Mouse (Mus musculus) MEL (cell line): ENCODE data around the gene Ppm1d. TPM values are rescaled to one million over a fixed set of nuclear protein-coding genes. Genes with fewer than 3 reads are reported as not detected.

Source experiments
- DNase-seq: peaks from one replicate; pipeline ENCODE4 v3.0.0; 2011; ENCODE audit warnings: low read depth, low spot score
- H3K27ac ChIP-seq: 2 replicates; pipeline ENCODE4 v1.5.1; 2012; ENCODE audit warnings: low read depth, mild to moderate bottlenecking, control low read depth, low read length, moderate library complexity; ENCODE audit not compliant: control insufficient read depth
- H3K27me3 ChIP-seq, 2 experiments: fragments of 150-350 bp in 1 of 2; sonication (generic) in 1 of 2; 2 replicates each; pipeline ENCODE4 v1.6.1; 2012; ENCODE audit warnings: low read length in 2 of 2, mild to moderate bottlenecking in 2 of 2, improper control_type of control experiment in 1 of 2, moderate library complexity in 1 of 2; ENCODE audit not compliant: insufficient read depth in 2 of 2, control insufficient read depth in 1 of 2
- H3K36me3 ChIP-seq, 2 experiments: 2 replicates each; pipeline ENCODE4 v1.6.1; 2012 to 2014; ENCODE audit warnings: low read length in 2 of 2, improper control_type of control experiment in 1 of 2, inconsistent platforms in 1 of 2, mild to moderate bottlenecking in 1 of 2; ENCODE audit not compliant: insufficient read depth in 2 of 2, control insufficient read depth in 1 of 2
- H3K4me1 ChIP-seq, 2 experiments: fragments of 150-350 bp in 1 of 2; sonication (generic) in 1 of 2; 2 replicates each; pipeline ENCODE4 v1.6.1; 2012; ENCODE audit warnings: low read length in 2 of 2, improper control_type of control experiment in 1 of 2, mild to moderate bottlenecking in 1 of 2; ENCODE audit not compliant: insufficient read depth in 2 of 2, control insufficient read depth in 1 of 2
- H3K4me3 ChIP-seq, 2 experiments: fragments of 150-350 bp in 1 of 2; sonication (generic) in 1 of 2; 2 replicates each; pipeline ENCODE4 v1.5.1; 2012; ENCODE audit warnings: low read depth in 2 of 2, low read length in 2 of 2, mild to moderate bottlenecking in 2 of 2, moderate library complexity in 2 of 2, control low read depth in 1 of 2, improper control_type of control experiment in 1 of 2; ENCODE audit not compliant: control insufficient read depth in 1 of 2, insufficient read depth in 1 of 2
- H3K79me2 ChIP-seq: 2 replicates; pipeline ENCODE4 v1.6.1; 2012; ENCODE audit warnings: mild to moderate bottlenecking, low read length, moderate library complexity; ENCODE audit not compliant: control insufficient read depth, poor library complexity, insufficient read depth
- H3K9ac ChIP-seq: 2 replicates; pipeline ENCODE4 v1.6.1; 2012; ENCODE audit warnings: low read depth, mild to moderate bottlenecking, control low read depth, low read length, moderate library complexity; ENCODE audit not compliant: control insufficient read depth, poor library complexity, severe bottlenecking
- H3K9me3 ChIP-seq: fragments of 150-350 bp; sonication (generic); replicated peaks from 2 replicates; pipeline ENCODE4 v1.6.1; 2012; ENCODE audit warnings: mild to moderate bottlenecking, low read length, improper control_type of control experiment, moderate library complexity; ENCODE audit not compliant: insufficient read depth
- CHD1 ChIP-seq: IDR thresholded peaks from 2 replicates; pipeline ENCODE4 v1.6.1; 2012; ENCODE audit warnings: low read depth, mild to moderate bottlenecking, inconsistent platforms, low read length, improper control_type of control experiment
- CHD2 ChIP-seq: IDR thresholded peaks from 2 replicates; pipeline ENCODE4 v1.6.1; 2011; ENCODE audit warnings: low read length, improper control_type of control experiment
- E2F4 ChIP-seq: IDR thresholded peaks from 2 replicates; pipeline ENCODE4 v1.6.1; 2011; ENCODE audit warnings: low read depth, low read length, improper control_type of control experiment, borderline replicate concordance
- GATA1 ChIP-seq: IDR thresholded peaks from 2 replicates; pipeline ENCODE4 v1.6.1; 2011; ENCODE audit warnings: low read depth, low read length, improper control_type of control experiment
- HCFC1 ChIP-seq: IDR thresholded peaks from 2 replicates; pipeline ENCODE4 v1.6.1; 2012; ENCODE audit warnings: low read depth, mild to moderate bottlenecking, inconsistent platforms, low read length, improper control_type of control experiment, moderate library complexity
- MAX ChIP-seq: IDR thresholded peaks from 2 replicates; pipeline ENCODE4 v1.6.1; 2011; ENCODE audit warnings: low read length, improper control_type of control experiment
- MAZ ChIP-seq: IDR thresholded peaks from 2 replicates; pipeline ENCODE4 v1.6.1; 2012; ENCODE audit warnings: low read depth, mild to moderate bottlenecking, inconsistent platforms, low read length, improper control_type of control experiment
- MXI1 ChIP-seq: IDR thresholded peaks from 2 replicates; pipeline ENCODE4 v1.6.1; 2011; ENCODE audit warnings: mild to moderate bottlenecking, low read depth, low read length, improper control_type of control experiment
- MYB ChIP-seq: IDR thresholded peaks from 2 replicates; pipeline ENCODE4 v1.6.1; 2011; ENCODE audit warnings: mild to moderate bottlenecking, low read depth, low read length, improper control_type of control experiment
- NELFE ChIP-seq: IDR thresholded peaks from 2 replicates; pipeline ENCODE4 v1.6.1; 2011; ENCODE audit warnings: low read depth, low read length, improper control_type of control experiment
- NRF1 ChIP-seq: IDR thresholded peaks from 2 replicates; pipeline ENCODE4 v1.6.1; 2014; ENCODE audit warnings: low read depth, mild to moderate bottlenecking, inconsistent platforms, low read length, improper control_type of control experiment, moderate library complexity; ENCODE audit not compliant: poor library complexity, insufficient read depth, severe bottlenecking
- POLR2A ChIP-seq, 2 experiments: IDR thresholded peaks; 2 replicates each; pipeline ENCODE4 v1.6.1; 2011 to 2012; ENCODE audit warnings: low read length in 2 of 2, mild to moderate bottlenecking in 2 of 2, control low read depth in 1 of 2, improper control_type of control experiment in 1 of 2, low read depth in 1 of 2, moderate library complexity in 1 of 2; ENCODE audit not compliant: control insufficient read depth in 1 of 2, insufficient read depth in 1 of 2, poor library complexity in 1 of 2
- RAD21 ChIP-seq: IDR thresholded peaks from 2 replicates; pipeline ENCODE4 v1.6.1; 2011; ENCODE audit warnings: mild to moderate bottlenecking, low read depth, low read length, improper control_type of control experiment
- SIN3A ChIP-seq: IDR thresholded peaks from 2 replicates; pipeline ENCODE4 v1.6.1; 2012; ENCODE audit warnings: low read length, improper control_type of control experiment, inconsistent platforms
- SMC3 ChIP-seq: IDR thresholded peaks from 2 replicates; pipeline ENCODE4 v1.6.1; 2011; ENCODE audit warnings: low read depth, low read length, improper control_type of control experiment
- TAL1 ChIP-seq: IDR thresholded peaks from 2 replicates; pipeline ENCODE4 v1.6.1; 2012; ENCODE audit warnings: mild to moderate bottlenecking, inconsistent platforms, low read length, moderate library complexity, mixed read lengths
- UBTF ChIP-seq: IDR thresholded peaks from 2 replicates; pipeline ENCODE4 v1.6.1; 2012; ENCODE audit warnings: low read depth, mild to moderate bottlenecking, inconsistent platforms, low read length, improper control_type of control experiment, moderate library complexity, borderline replicate concordance; ENCODE audit not compliant: insufficient read depth
- USF1 ChIP-seq: IDR thresholded peaks from 2 replicates; pipeline ENCODE4 v1.6.1; 2014; ENCODE audit warnings: low read depth, mild to moderate bottlenecking, inconsistent platforms, low read length, improper control_type of control experiment, moderate library complexity
- USF2 ChIP-seq, 2 experiments: IDR thresholded peaks; 2 replicates each; pipeline ENCODE4 v1.6.1; 2011 to 2012; ENCODE audit warnings: improper control_type of control experiment in 2 of 2, low read length in 2 of 2, borderline replicate concordance in 1 of 2, inconsistent platforms in 1 of 2, low read depth in 1 of 2, mild to moderate bottlenecking in 1 of 2; ENCODE audit not compliant: insufficient read depth in 1 of 2
- ZC3H11A ChIP-seq: IDR thresholded peaks from 2 replicates; pipeline ENCODE4 v1.6.1; 2012; ENCODE audit warnings: low read depth, mild to moderate bottlenecking, inconsistent platforms, low read length, improper control_type of control experiment
- ZKSCAN1 ChIP-seq: IDR thresholded peaks from 2 replicates; pipeline ENCODE4 v1.6.1; 2012; ENCODE audit warnings: low read depth, mild to moderate bottlenecking, inconsistent platforms, low read length, improper control_type of control experiment, moderate library complexity
- ZMIZ1 ChIP-seq: IDR thresholded peaks from 2 replicates; pipeline ENCODE4 v1.6.1; 2012; ENCODE audit warnings: low read depth, mild to moderate bottlenecking, inconsistent platforms, low read length, improper control_type of control experiment, moderate library complexity
- polyA plus RNA-seq, 2 experiments: library from polyadenylated mRNA; stranded (reverse) in 1 of 2; unstranded in 1 of 2; fragments of >175 nt in 1 of 2; fragments of >200 nt in 1 of 2; gene quantifications; 2 replicates each; pipeline versions ENCODE4 v1.2.1 to v1.2.4; 2012; ENCODE audit warnings: low replicate concordance in 2 of 2, low read depth in 1 of 2; ENCODE audit not compliant: insufficient read length in 2 of 2, insufficient read depth in 1 of 2, missing spikeins in 1 of 2
- total RNA-seq: library from RNA; depleted of rRNA; stranded (reverse); fragments of 300-350 nt; gene quantifications from 2 replicates; pipeline ENCODE4 v1.2.3, GENCODE M21; 2012

The Ppm1d gene
- total and polyA plus RNA-seq, 3 experiments = 13.3 to 15.5 TPM; not detected in 1

GRCm38 (mm10) chr11:85275151-85275550 lies 35.9 kb upstream of the Ppm1d start:
- Histone ChIP-seq H3K27me3 (no peaks in the 10 kb centered on the region; a peak in 1 of 4 replicates), H3K36me3 (no peaks in the 10 kb centered on the region), H3K27ac (no peak overlapping the region), H3K9me3 (no peaks in the 10 kb centered on the region), H3K4me1 (no peaks in the 10 kb centered on the region), H3K79me2 (no peaks in the 10 kb centered on the region), H3K4me3 (no peak overlapping the region), H3K9ac (no peak overlapping the region)
- DNase-seq = no peak
- TF ChIP-seq POLR2A (IDR thresholded peaks at IDR 0.05; ENCODE audit: control insufficient read depth in 1 of 2, insufficient read depth in 1 of 2, low read depth in 1 of 2, low read length in 2 of 2, poor library complexity in 1 of 2) (no peak), MAX (no peak), HCFC1 (no peak), MYB (no peak), ZMIZ1 (no peak), CHD2 (no peak), USF1 (no peak), SMC3 (no peak), TAL1 (no peak), NRF1 (no peak)

DNA sequence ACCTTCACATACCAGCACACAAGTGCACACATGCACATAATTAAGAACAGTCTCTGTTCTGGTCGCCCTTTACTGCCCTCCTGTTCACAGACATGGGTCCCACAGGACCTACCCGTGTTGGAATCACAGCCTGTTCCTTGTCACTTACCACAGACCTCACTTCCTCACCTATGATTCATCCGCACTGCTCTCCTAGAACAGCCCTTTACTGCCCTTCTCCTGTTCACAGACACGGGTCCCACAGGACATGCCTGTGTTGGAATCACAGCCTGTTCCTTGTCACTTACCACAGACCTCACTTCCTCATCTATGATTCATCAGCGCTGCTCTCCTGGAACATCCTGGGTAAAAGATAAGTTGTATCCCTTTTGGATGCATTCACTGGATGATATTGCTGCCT lies 33.4 kb upstream of the Ppm1d start:
- no peak for DNase-seq
- no peaks in the 10 kb centered on the region for H3K79me2 ChIP-seq
- peaks cover 0 to 2% of the 10 kb centered on the region in 2 experiments; a peak in 1 of 4 replicates for H3K27me3 ChIP-seq
- no peaks in the 10 kb centered on the region for H3K36me3 ChIP-seq
- TF ChIP-seq UBTF (no peak), RAD21 (no peak), MAZ (no peak), CHD1 (no peak), POLR2A (IDR thresholded peaks at IDR 0.05; ENCODE audit: control insufficient read depth in 1 of 2, insufficient read depth in 1 of 2, low read depth in 1 of 2, low read length in 2 of 2, poor library complexity in 1 of 2) (no peak), TAL1 (no peak), USF2 (IDR thresholded peaks at IDR 0.05; ENCODE audit: borderline replicate concordance in 1 of 2, insufficient read depth in 1 of 2, low read depth in 1 of 2, low read length in 2 of 2) (no peak), MYB (no peak), NELFE (no peak), SIN3A (no peak), GATA1 (no peak), ZMIZ1 (no peak), ZC3H11A (no peak), E2F4 (no peak), ZKSCAN1 (no peak), MXI1 (no peak), NRF1 (no peak)
- TF ChIP-seq, all 39 proteins: peak for 0
- no peak overlapping the region for H3K4me3 ChIP-seq
- H3K9ac ChIP-seq = no peak overlapping the region
- no peak overlapping the region for H3K27ac ChIP-seq
- no peaks in the 10 kb centered on the region for H3K4me1 ChIP-seq
- no peaks in the 10 kb centered on the region for H3K9me3 ChIP-seq
